Mouse (Mus musculus): Measurements from ENCODE around the gene Notch1. TPM values are rescaled to one million over a fixed set of nuclear protein-coding genes. Genes with fewer than 3 reads are reported as not detected.

Notch1 gene
- polyA plus RNA-seq, 1 experiment: 159 TPM

GRCm38 (mm10) chr2:26449121-26450060 is 67.1 kb downstream of the Notch1 start:
- no peak overlapping the region for H3K27ac ChIP-seq (ENCODE audit: control insufficient read depth, insufficient read depth, low read length)
- 23% methylated on average over 5 of the region's 5 CpGs for WGBS
- no peak overlapping the region for H3K4me3 ChIP-seq (ENCODE audit: control insufficient read depth, insufficient read depth, low read length)
- peaks cover 18% of the 10 kb centered on the region for H3K4me1 ChIP-seq (replicated peaks; ENCODE audit: control insufficient read depth, insufficient read depth, low read length)
- TF ChIP-seq POLR2A (IDR thresholded peaks at IDR 0.05; ENCODE audit: control insufficient read depth, extremely low read depth, insufficient read depth, low read length, poor library complexity) (no peak), CTCF (IDR thresholded peaks at IDR 0.05; ENCODE audit: borderline replicate concordance, control insufficient read depth, extremely low read depth, insufficient read depth, low read length, poor library complexity) (peak; percentile 30; the same call in 1 of the 2 replicates)
- DNase-seq: peak; percentile 80
- no peaks in the 10 kb centered on the region for H3K27me3 ChIP-seq (ENCODE audit: control insufficient read depth, insufficient read depth, low read length)
- H3K36me3 ChIP-seq (ENCODE audit: control insufficient read depth, insufficient read depth, low read length): no peaks in the 10 kb centered on the region

- Histone ChIP-seq H3K27ac (ENCODE audit: control insufficient read depth, insufficient read depth, low read length) (no peak overlapping the region), H3K36me3 (ENCODE audit: control insufficient read depth, insufficient read depth, low read length) (no peaks in the 10 kb centered on the region), H3K4me1 (replicated peaks; ENCODE audit: control insufficient read depth, insufficient read depth, low read length) (peaks cover 22% of the 10 kb centered on the region), H3K4me3 (ENCODE audit: control insufficient read depth, insufficient read depth, low read length) (no peak overlapping the region), H3K27me3 (ENCODE audit: control insufficient read depth, insufficient read depth, low read length) (no peaks in the 10 kb centered on the region)
- TF ChIP-seq POLR2A (IDR thresholded peaks at IDR 0.05; ENCODE audit: control insufficient read depth, extremely low read depth, insufficient read depth, low read length, poor library complexity) (no peak), CTCF (IDR thresholded peaks at IDR 0.05; ENCODE audit: borderline replicate concordance, control insufficient read depth, extremely low read depth, insufficient read depth, low read length, poor library complexity) (no peak)
- no peak for DNase-seq
- WGBS: 0% methylated on average over 1 of the region's 1 CpGs
These were observed 69.0 kb downstream of the Notch1 start for GRCm38 (mm10) chr2:26447451-26447850.

GRCm38 (mm10) chr2:26446671-26447070 is 69.8 kb downstream of the Notch1 start:
- Histone ChIP-seq H3K27ac (ENCODE audit: control insufficient read depth, insufficient read depth, low read length) (no peak overlapping the region), H3K4me1 (replicated peaks; ENCODE audit: control insufficient read depth, insufficient read depth, low read length) (peaks cover 22% of the 10 kb centered on the region), H3K4me3 (ENCODE audit: control insufficient read depth, insufficient read depth, low read length) (no peak overlapping the region), H3K27me3 (ENCODE audit: control insufficient read depth, insufficient read depth, low read length) (no peaks in the 10 kb centered on the region), H3K36me3 (ENCODE audit: control insufficient read depth, insufficient read depth, low read length) (peaks cover 1% of the 10 kb centered on the region; the same call in 1 of the 2 replicates)
- DNase-seq: no peak
- 80% methylated on average over 4 of the region's 4 CpGs for WGBS
- no peak for TF ChIP-seq POLR2A (IDR thresholded peaks at IDR 0.05; ENCODE audit: control insufficient read depth, extremely low read depth, insufficient read depth, low read length, poor library complexity)
- TF ChIP-seq CTCF (IDR thresholded peaks at IDR 0.05; ENCODE audit: borderline replicate concordance, control insufficient read depth, extremely low read depth, insufficient read depth, low read length, poor library complexity): no peak

- peaks cover 22% of the 10 kb centered on the region for H3K4me1 ChIP-seq (replicated peaks; ENCODE audit: control insufficient read depth, insufficient read depth, low read length)
These were observed 70.6 kb downstream of the Notch1 start for GRCm38 (mm10) chr2:26445666-26446445.

GRCm38 (mm10) chr2:26444946-26445665 is 71.4 kb downstream of the Notch1 start, which contains the start of gene Sec16a:
TSS of gene Sec16a (minus strand) at chr2:26445216.
- peaks cover 20% of the 10 kb centered on the region for H3K4me1 ChIP-seq (replicated peaks; ENCODE audit: control insufficient read depth, insufficient read depth, low read length)
- WGBS: under 1% methylated on average over 59 of the region's 61 CpGs

More at GRCm38 (mm10) chr2:26445666-26446445, 70.6 kb downstream of the Notch1 start:
- peak overlapping the region; percentile 61 for H3K4me3 ChIP-seq (ENCODE audit: control insufficient read depth, insufficient read depth, low read length)
- DNase-seq: no peak
- peak overlapping the region; percentile 25; the same call in 1 of the 2 replicates for H3K27ac ChIP-seq (ENCODE audit: control insufficient read depth, insufficient read depth, low read length)
- no peaks in the 10 kb centered on the region for H3K27me3 ChIP-seq (ENCODE audit: control insufficient read depth, insufficient read depth, low read length)
- TF ChIP-seq CTCF (IDR thresholded peaks at IDR 0.05; ENCODE audit: borderline replicate concordance, control insufficient read depth, extremely low read depth, insufficient read depth, low read length, poor library complexity) (0 out of 2 replicates have a peak, but pooled peaks have one; percentile 8), POLR2A (IDR thresholded peaks at IDR 0.05; ENCODE audit: control insufficient read depth, extremely low read depth, insufficient read depth, low read length, poor library complexity) (no peak)
- peaks cover 9% of the 10 kb centered on the region for H3K36me3 ChIP-seq (ENCODE audit: control insufficient read depth, insufficient read depth, low read length)
- WGBS: 2% methylated on average over 44 of the region's 44 CpGs

More at GRCm38 (mm10) chr2:26444946-26445665, 71.4 kb downstream of the Notch1 start, which contains the start of gene Sec16a:
- H3K27me3 ChIP-seq (ENCODE audit: control insufficient read depth, insufficient read depth, low read length): no peaks in the 10 kb centered on the region
- DNase-seq: peak; percentile 100
- H3K4me3 ChIP-seq (ENCODE audit: control insufficient read depth, insufficient read depth, low read length): peak within 1 kb of the TSS; percentile 88
- H3K27ac ChIP-seq (ENCODE audit: control insufficient read depth, insufficient read depth, low read length): peak within 1 kb of the TSS; percentile 56
- H3K36me3 ChIP-seq (ENCODE audit: control insufficient read depth, insufficient read depth, low read length): peaks cover 17% of the 10 kb centered on the region
- TF ChIP-seq POLR2A (IDR thresholded peaks at IDR 0.05; ENCODE audit: control insufficient read depth, extremely low read depth, insufficient read depth, low read length, poor library complexity) (peak; percentile 78), CTCF (IDR thresholded peaks at IDR 0.05; ENCODE audit: borderline replicate concordance, control insufficient read depth, extremely low read depth, insufficient read depth, low read length, poor library complexity) (0 out of 2 replicates have a peak, but pooled peaks have one; percentile 63)
